Mouse (Mus musculus) neural tube, embryonic 13.5 days (tissue): ENCODE data around the gene Pla2g1b. TPM values are rescaled to one million over a fixed set of nuclear protein-coding genes. Genes with fewer than 3 reads are reported as not detected.

Source experiments
- ATAC-seq: fragments of 200-750 bp; cut with Nextera tagmentation; 2 replicates; pipeline ENCODE4 v1.8.0; 2017; ENCODE audit warnings: low read depth, mild to moderate bottlenecking, moderate TSS enrichment, moderate library complexity
- H3K27ac ChIP-seq: fragments of 300-500 bp; sonication (generic); replicated peaks from 2 replicates; pipeline ENCODE4 v1.5.1; 2015; ENCODE audit warnings: moderate library complexity, mild to moderate bottlenecking, inconsistent platforms
- H3K27me3 ChIP-seq: fragments of 300-500 bp; sonication (generic); 2 replicates; pipeline ENCODE4 v1.6.1; 2015; ENCODE audit warnings: mild to moderate bottlenecking, inconsistent platforms
- H3K36me3 ChIP-seq: fragments of 300-500 bp; sonication (generic); 2 replicates; pipeline ENCODE4 v1.6.1; 2015; ENCODE audit warnings: mild to moderate bottlenecking, inconsistent platforms
- H3K4me1 ChIP-seq: fragments of 300-500 bp; sonication (generic); replicated peaks from 2 replicates; pipeline ENCODE4 v1.6.1; 2015; ENCODE audit warnings: inconsistent platforms
- H3K4me2 ChIP-seq: fragments of 300-500 bp; sonication (generic); 2 replicates; pipeline ENCODE4 v1.6.1; 2015; ENCODE audit warnings: inconsistent platforms, mild to moderate bottlenecking, moderate library complexity
- H3K4me3 ChIP-seq: fragments of 300-500 bp; sonication (generic); 2 replicates; pipeline ENCODE4 v1.5.1; 2015; ENCODE audit warnings: mild to moderate bottlenecking, inconsistent platforms
- H3K9ac ChIP-seq: fragments of 300-500 bp; sonication (generic); 2 replicates; pipeline ENCODE4 v1.6.1; 2015; ENCODE audit warnings: moderate library complexity, mild to moderate bottlenecking, inconsistent platforms
- H3K9me3 ChIP-seq: fragments of 300-500 bp; sonication (generic); 2 replicates; pipeline ENCODE4 v1.6.1; 2016; ENCODE audit warnings: inconsistent platforms
- WGBS: fragments of 180-500 bp; shearing (Covaris S2); methylation state at CpG from one replicate; pipeline ENCODE4 v1.1.7; 2015; 5-methylcytosine and 5-hydroxymethylcytosine counted together
- polyA plus RNA-seq: library from polyadenylated mRNA; unstranded; fragments of >200 nt; fragmentation: Nextera tagmentation; extraction: Ambion mirVana; gene quantifications from 2 replicates; pipeline ENCODE4 v1.2.1, GENCODE M21; 2015

Gene Pla2g1b
- polyA plus RNA-seq, 1 experiment from 2014 or later, result 0.95 TPM

DNA sequence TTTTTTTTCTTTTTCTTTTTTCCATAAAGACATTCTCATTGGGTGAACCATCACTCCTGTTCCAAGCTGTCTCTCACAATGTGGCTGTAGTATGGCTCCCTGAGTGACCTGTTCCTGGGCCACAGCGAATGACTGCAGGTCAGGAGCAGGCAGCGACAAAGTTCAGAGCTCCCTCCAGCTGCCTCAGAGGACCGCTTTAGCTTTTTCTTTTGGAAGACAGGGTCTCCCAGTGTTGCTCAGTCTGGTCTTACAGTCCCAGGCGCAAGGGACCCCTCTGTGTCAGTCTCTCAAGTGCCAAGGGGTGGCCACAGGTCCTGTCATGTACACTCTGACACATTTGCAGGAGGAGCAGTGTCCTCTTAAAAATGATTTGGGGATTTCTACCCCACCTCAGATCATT lies 56.5 kb downstream of the Pla2g1b start:
- H3K27ac ChIP-seq, result peak overlapping the region; percentile 67
- H3K4me2 ChIP-seq, result no peak overlapping the region
- no peaks in the 10 kb centered on the region for H3K27me3 ChIP-seq
- no peak for ATAC-seq
- H3K9ac ChIP-seq, result no peak overlapping the region; the same call in 1 of the 2 replicates
- 80% methylated on average over 4 of the region's 4 CpGs for WGBS
- H3K4me1 ChIP-seq, result peaks cover 33% of the 10 kb centered on the region
- no peaks in the 10 kb centered on the region for H3K36me3 ChIP-seq
- no peak overlapping the region for H3K4me3 ChIP-seq
- H3K9me3 ChIP-seq, result no peaks in the 10 kb centered on the region

DNA sequence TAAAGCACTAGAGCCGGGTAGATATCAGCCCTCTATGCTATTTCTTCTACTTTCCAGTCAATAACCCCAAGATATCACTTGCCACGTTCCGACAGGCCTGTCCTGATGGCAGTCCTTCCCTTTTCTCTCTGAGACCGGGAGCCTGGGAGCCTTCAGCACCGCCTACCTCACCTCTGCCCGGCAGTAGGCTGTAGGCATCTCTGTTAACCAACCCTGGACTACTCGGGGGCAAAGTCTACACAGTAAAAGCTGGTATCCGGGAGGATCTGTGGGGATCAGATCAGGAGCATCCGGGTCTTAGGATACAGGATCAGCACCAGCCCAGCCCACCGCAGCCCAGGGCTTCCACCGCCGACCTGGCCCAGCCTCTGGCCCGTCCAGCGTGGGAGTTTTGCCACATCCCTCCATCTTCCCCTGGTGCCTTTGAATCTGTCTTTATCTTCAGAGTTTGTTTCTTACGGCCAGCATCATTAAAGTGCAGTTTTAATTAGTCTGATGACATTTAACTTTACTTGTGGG lies 57.0 kb downstream of the Pla2g1b start:
- Histone ChIP-seq H3K4me2 (no peak overlapping the region), H3K27ac (no peak overlapping the region), H3K27me3 (no peaks in the 10 kb centered on the region), H3K9ac (peak overlapping the region; percentile 31; the same call in 1 of the 2 replicates), H3K9me3 (no peaks in the 10 kb centered on the region), H3K36me3 (no peaks in the 10 kb centered on the region), H3K4me1 (peaks cover 33% of the 10 kb centered on the region), H3K4me3 (no peak overlapping the region)
- ATAC-seq, result no peak
- WGBS, result 78% methylated on average over 15 of the region's 15 CpGs

DNA sequence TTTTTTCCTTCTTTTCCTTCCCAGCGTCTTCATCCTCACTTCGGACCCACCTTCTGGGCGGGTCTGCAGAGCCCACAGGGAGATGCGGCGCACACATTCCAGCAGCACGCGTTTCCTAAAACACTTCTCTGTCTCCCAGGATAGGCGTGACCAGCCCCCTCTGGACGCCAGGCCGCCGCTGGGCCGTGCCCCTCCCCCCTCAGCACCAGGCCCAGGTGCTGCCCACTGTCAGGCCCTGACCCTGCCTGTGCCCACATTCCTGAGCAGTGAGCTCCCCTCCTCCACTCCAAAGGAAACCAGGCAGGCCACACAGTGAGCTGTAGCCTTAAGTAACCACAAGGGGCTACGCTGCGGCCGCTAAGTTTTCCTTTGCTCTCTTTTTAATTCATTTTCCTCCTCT lies 57.9 kb downstream of the Pla2g1b start:
- Histone ChIP-seq H3K9ac (0 out of 2 replicates have a peak overlapping the region, but pooled peaks have one; percentile 26), H3K4me3 (no peak overlapping the region), H3K36me3 (no peaks in the 10 kb centered on the region), H3K4me1 (peaks cover 36% of the 10 kb centered on the region), H3K27ac (no peak overlapping the region), H3K4me2 (peak overlapping the region; percentile 20; the same call in 1 of the 2 replicates), H3K9me3 (no peaks in the 10 kb centered on the region), H3K27me3 (no peaks in the 10 kb centered on the region)
- ATAC-seq, result peak; percentile 66; the same call in 1 of the 2 replicates
- 5% methylated on average over 15 of the region's 15 CpGs for WGBS

Other genes starting within 250 kb of the Pla2g1b start
- gene Pop5, start 230.4 kb upstream of the Pla2g1b start, polyA plus RNA-seq, result 123 and 138 TPM in 2 replicates
- gene Rnf10, start 193.4 kb upstream of the Pla2g1b start, polyA plus RNA-seq, result 185 and 190 TPM in 2 replicates
- 49.9 and 58.7 TPM in 2 replicates for gene Coq5, start 186.6 kb upstream of the Pla2g1b start, polyA plus RNA-seq
- gene Dynll1, start 165.3 kb upstream of the Pla2g1b start, polyA plus RNA-seq, result 1,475 and 1,543 TPM in 2 replicates
- gene Srsf9, start 139.1 kb upstream of the Pla2g1b start, polyA plus RNA-seq, result 170 and 220 TPM in 2 replicates
- gene Gatc, start 125.1 kb upstream of the Pla2g1b start, polyA plus RNA-seq, result 36.7 and 41.1 TPM in 2 replicates
- 49.7 and 54.8 TPM in 2 replicates for gene Triap1, start 125.0 kb upstream of the Pla2g1b start, polyA plus RNA-seq
- 1,130 and 1,174 TPM in 2 replicates for gene Cox6a1, start 117.3 kb upstream of the Pla2g1b start, polyA plus RNA-seq
- gene Msi1, start 36.7 kb upstream of the Pla2g1b start, polyA plus RNA-seq, result 66.5 and 66.7 TPM in 2 replicates
- gene Sirt4, start 18.5 kb downstream of the Pla2g1b start, polyA plus RNA-seq, result 26.8 and 33.0 TPM in 2 replicates
- 26.5 and 26.6 TPM in 2 replicates for gene Pxn, start 40.4 kb downstream of the Pla2g1b start, polyA plus RNA-seq
- gene Rplp0, start 93.2 kb downstream of the Pla2g1b start, polyA plus RNA-seq, result 767 and 869 TPM in 2 replicates
- 36.5 and 39.3 TPM in 2 replicates for gene Gcn1l1, start 99.0 kb downstream of the Pla2g1b start, polyA plus RNA-seq
- 17.1 and 18.5 TPM in 2 replicates for gene Rab35, start 165.6 kb downstream of the Pla2g1b start, polyA plus RNA-seq